Mouse (Mus musculus) urinary bladder, postnatal 4 days (tissue): ENCODE measurements around the gene Pacsin2.

Experiments
- DNase-seq, 2 experiments: peaks; one replicate each; pipeline ENCODE4 v3.0.0; 2021 to 2022; ENCODE audit warnings: low spot score in 2 of 2

The Pacsin2 gene

GRCm38 (mm10) chr15:83328952-83329351 lies 135.5 kb downstream of the Pacsin2 start:
- no peak for DNase-seq
